Mouse (Mus musculus) hindbrain, postnatal 0 days (tissue): ENCODE measurements around the gene Spop. TPM values are rescaled to one million over a fixed set of nuclear protein-coding genes. Genes with fewer than 3 reads are reported as not detected.

ENCODE experiments used
- ATAC-seq: fragments of 200-750 bp; cut with Nextera tagmentation; 2 replicates; pipeline ENCODE4 v1.8.0; 2017; ENCODE audit warnings: mild to moderate bottlenecking, moderate TSS enrichment, moderate library complexity
- DNase-seq: peaks from one replicate; pipeline ENCODE4 v3.0.0-alpha.2; 2015; ENCODE audit warnings: low spot score
- H3K27ac ChIP-seq: fragments of 300-500 bp; sonication (generic); 2 replicates; pipeline ENCODE4 v1.5.1; 2014; ENCODE audit warnings: mild to moderate bottlenecking
- H3K27me3 ChIP-seq: fragments of 300-500 bp; sonication (generic); 2 replicates; pipeline ENCODE4 v1.6.1; 2014; ENCODE audit warnings: low read length, mixed read lengths; ENCODE audit not compliant: insufficient read depth
- H3K36me3 ChIP-seq: fragments of 300-500 bp; sonication (generic); 2 replicates; pipeline ENCODE4 v1.6.1; 2014; ENCODE audit warnings: low read length, mixed read lengths; ENCODE audit not compliant: insufficient read depth
- H3K4me1 ChIP-seq: fragments of 300-500 bp; sonication (generic); 2 replicates; pipeline ENCODE4 v1.6.1; 2014; ENCODE audit warnings: antibody characterized with exemption, low read length, mixed read lengths; ENCODE audit not compliant: insufficient read depth
- H3K4me2 ChIP-seq: fragments of 300-500 bp; sonication (generic); 2 replicates; pipeline ENCODE4 v1.6.1; 2014; ENCODE audit warnings: low read depth, mild to moderate bottlenecking, low read length, moderate library complexity, mixed read lengths
- H3K4me3 ChIP-seq: fragments of 300-500 bp; sonication (generic); 2 replicates; pipeline ENCODE4 v1.5.1; 2014; ENCODE audit warnings: low read length
- H3K9ac ChIP-seq: fragments of 300-500 bp; sonication (generic); replicated peaks from 2 replicates; pipeline ENCODE4 v1.6.1; 2014; ENCODE audit warnings: mild to moderate bottlenecking, low read length, moderate library complexity, mixed read lengths
- H3K9me3 ChIP-seq: fragments of 300-500 bp; sonication (generic); 2 replicates; pipeline ENCODE4 v1.6.1; 2016; ENCODE audit warnings: low read length, mixed read lengths
- CTCF ChIP-seq: IDR thresholded peaks from 2 replicates; pipeline ENCODE4 v1.5.1; 2016; ENCODE audit warnings: antibody characterized with exemption, control low read depth, low read depth
- WGBS: fragments of 180-500 bp; shearing (Covaris S2); extraction: QIAGEN DNeasy Blood & Tissue Kit; methylation state at CpG from one replicate; pipeline ENCODE4 v1.1.7; 2014; 5-methylcytosine and 5-hydroxymethylcytosine counted together
- polyA plus RNA-seq: library from polyadenylated mRNA; unstranded; fragments of >200 nt; fragmentation: Nextera tagmentation; extraction: Ambion mirVana; gene quantifications from 2 replicates; pipeline ENCODE4 v1.2.1, GENCODE M21; 2015
- total RNA-seq: library from RNA; depleted of rRNA; stranded (reverse); fragments of >200 nt; gene quantifications from 2 replicates; pipeline ENCODE4 v1.2.3, GENCODE M21; 2014

The Spop gene
- total and polyA plus RNA-seq, 2 experiments from 2014 or later, result 51.1 to 210 TPM

DNA sequence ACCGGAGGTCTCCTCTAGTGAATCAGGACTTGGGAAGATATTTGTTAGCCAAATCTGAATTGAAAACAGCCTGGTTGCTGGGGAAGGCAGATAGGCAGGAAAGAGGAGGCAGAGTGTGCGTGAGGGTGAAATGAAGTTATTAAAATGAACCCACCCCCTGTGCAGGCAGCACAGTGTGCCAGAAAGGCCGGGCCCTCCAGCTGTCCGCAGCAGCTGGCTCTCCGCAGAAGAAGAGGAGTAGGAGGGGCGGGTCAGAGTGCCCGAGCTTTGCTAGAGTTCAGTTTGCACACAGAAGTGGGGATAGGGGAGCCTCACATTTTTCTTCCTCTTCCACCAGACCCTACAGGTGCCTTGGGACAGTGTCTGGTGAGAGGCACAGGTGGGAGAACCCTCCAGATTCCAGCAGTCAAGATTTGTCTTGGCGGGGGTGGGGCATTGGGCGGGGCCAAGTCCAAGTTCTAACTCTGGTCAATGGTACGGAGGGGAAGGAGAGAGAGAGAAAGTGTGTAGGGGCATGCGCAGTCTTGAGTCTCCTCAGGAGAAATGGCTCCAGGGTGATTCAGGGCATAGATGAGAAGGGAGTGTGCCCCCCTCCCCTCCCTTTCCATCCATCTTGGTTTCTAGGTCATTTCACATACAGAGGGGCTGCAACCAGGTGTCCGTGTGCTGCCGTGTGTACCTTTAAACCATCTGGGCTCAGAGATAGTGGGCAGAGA lies 94.5 kb downstream of the Spop start:
- Histone ChIP-seq H3K9me3 (no peaks in the 10 kb centered on the region), H3K4me1 (peaks cover 6% of the 10 kb centered on the region; the same call in 1 of the 2 replicates), H3K4me2 (no peak overlapping the region), H3K27me3 (no peaks in the 10 kb centered on the region), H3K27ac (no peak overlapping the region), H3K36me3 (no peaks in the 10 kb centered on the region), H3K9ac (no peak overlapping the region), H3K4me3 (no peak overlapping the region)
- TF ChIP-seq CTCF, result no peak
- no peak for ATAC-seq
- no peak for DNase-seq
- WGBS, result 48% methylated on average over 13 of the region's 13 CpGs

DNA sequence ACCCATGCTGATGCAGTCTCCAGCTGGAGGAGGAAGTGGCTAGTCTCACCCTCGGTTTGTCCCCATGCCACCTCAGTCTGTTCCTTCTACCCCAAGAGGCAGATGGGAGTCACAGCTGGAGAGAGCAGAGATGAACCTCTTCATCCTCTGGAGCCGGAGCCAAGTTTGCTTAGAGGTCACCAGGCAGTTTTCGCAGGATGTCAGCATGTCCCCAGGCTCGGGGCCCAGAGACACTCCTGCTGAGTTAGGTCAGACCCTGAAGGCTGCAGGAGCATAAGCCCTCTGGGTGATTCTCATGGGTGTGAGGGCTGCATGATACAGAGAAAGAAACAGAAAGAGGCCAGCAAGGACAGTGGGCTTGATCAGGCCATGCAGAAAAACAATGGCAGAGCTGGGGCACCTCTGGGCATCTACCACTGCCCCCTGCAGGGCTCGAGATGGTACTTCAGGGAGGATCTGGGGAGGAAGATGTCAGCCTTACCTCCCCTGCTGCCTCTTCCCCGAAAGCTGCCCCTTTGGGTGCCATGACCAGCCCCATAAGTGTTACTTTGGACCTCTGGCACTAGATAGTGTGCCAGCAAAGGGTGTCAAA lies 95.3 kb downstream of the Spop start:
- WGBS, result 69% methylated on average over 6 of the region's 6 CpGs
- H3K27me3 ChIP-seq, result no peaks in the 10 kb centered on the region
- H3K9me3 ChIP-seq, result no peaks in the 10 kb centered on the region
- peak; percentile 57 for TF ChIP-seq CTCF
- no peak for DNase-seq
- H3K27ac ChIP-seq, result no peak overlapping the region
- no peaks in the 10 kb centered on the region for H3K36me3 ChIP-seq
- no peak for ATAC-seq
- no peak overlapping the region for H3K9ac ChIP-seq
- no peak overlapping the region for H3K4me2 ChIP-seq
- peaks cover 2% of the 10 kb centered on the region; the same call in 1 of the 2 replicates for H3K4me1 ChIP-seq
- H3K4me3 ChIP-seq, result no peak overlapping the region

DNA sequence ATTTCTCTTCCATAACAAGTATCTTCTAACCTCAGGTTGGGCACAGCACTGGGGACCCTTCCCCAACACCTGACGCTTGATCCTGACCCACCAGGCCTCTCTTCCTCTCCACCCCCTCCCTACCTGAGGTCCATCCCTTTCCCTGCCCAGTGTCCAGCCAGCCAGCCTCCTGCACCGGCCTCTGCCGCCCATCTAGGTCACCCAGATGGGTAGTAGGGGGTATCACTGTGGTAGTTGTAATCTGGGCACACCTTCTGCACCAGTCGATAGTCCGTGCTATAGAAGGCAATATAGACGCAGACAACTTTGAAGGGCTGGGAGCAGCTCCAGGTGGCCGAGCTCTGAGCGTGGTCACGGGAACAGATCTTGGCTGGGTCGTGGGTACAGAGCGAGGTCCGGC lies 96.8 kb downstream of the Spop start:
- no peak overlapping the region for H3K9ac ChIP-seq
- no peak overlapping the region for H3K4me2 ChIP-seq
- H3K4me3 ChIP-seq, result no peak overlapping the region
- ATAC-seq, result no peak
- DNase-seq, result no peak
- WGBS, result 92% methylated on average over 12 of the region's 12 CpGs
- H3K9me3 ChIP-seq, result no peaks in the 10 kb centered on the region
- H3K4me1 ChIP-seq, result 0 out of 2 replicates have a peak, but pooled peaks cover 3% of the 10 kb centered on the region
- no peaks in the 10 kb centered on the region for H3K27me3 ChIP-seq
- no peak for TF ChIP-seq CTCF
- no peak overlapping the region for H3K27ac ChIP-seq
- no peaks in the 10 kb centered on the region for H3K36me3 ChIP-seq

DNA sequence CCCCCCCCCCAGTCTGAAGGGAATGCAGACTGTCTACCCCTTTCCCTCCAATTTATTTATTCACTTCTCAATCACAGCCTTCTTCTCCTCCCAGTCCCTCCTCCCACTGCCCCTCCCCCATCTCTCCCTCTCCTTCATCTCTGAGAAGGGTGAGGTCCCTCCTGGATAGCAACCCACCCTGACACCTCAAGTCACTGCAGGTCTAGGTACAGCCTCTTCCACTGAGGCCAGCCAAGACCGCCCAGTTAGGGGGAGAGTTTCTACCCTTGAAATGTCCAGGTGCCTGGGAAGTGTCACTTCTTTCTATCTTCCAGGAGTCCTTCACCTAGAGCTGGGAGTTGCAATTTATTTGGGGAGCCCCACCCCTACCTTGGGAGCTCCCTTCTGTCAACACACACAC lies 98.0 kb downstream of the Spop start:
- 89% methylated on average over 1 of the region's 1 CpGs for WGBS
- no peak for ATAC-seq
- H3K9me3 ChIP-seq, result no peaks in the 10 kb centered on the region
- H3K27ac ChIP-seq, result no peak overlapping the region
- H3K4me2 ChIP-seq, result no peak overlapping the region
- no peak overlapping the region for H3K9ac ChIP-seq
- no peak for TF ChIP-seq CTCF
- H3K4me3 ChIP-seq, result no peak overlapping the region
- H3K27me3 ChIP-seq, result no peaks in the 10 kb centered on the region
- H3K36me3 ChIP-seq, result no peaks in the 10 kb centered on the region
- DNase-seq, result no peak
- H3K4me1 ChIP-seq, result 0 out of 2 replicates have a peak, but pooled peaks cover 3% of the 10 kb centered on the region

DNA sequence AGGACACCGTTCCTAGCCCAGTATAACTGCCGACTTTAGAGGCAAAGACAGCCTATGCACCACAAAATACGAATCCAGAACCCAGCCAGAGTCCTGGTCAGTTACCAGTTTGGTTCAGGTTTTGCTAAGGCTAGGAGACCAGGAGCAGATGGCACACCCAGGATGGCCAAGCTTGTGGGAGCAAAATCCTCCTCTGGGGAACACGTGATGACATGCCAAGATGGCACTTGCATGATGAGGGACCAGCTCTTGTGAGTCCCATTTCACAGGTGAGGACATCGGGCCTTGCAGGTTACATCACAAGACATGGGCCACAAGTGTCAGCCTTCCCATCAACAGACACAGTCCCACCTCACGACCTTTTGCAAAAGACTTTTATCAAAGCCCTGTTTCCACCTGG lies 98.5 kb downstream of the Spop start:
- H3K4me3 ChIP-seq, result peak overlapping the region; percentile 63; the same call in 1 of the 2 replicates
- DNase-seq (no peak), ATAC-seq (no peak)
- no peak overlapping the region for H3K27ac ChIP-seq
- no peaks in the 10 kb centered on the region for H3K9me3 ChIP-seq
- 0 out of 2 replicates have a peak, but pooled peaks cover 3% of the 10 kb centered on the region for H3K4me1 ChIP-seq
- no peak for TF ChIP-seq CTCF
- H3K4me2 ChIP-seq, result peak overlapping the region; percentile 92
- H3K27me3 ChIP-seq, result no peaks in the 10 kb centered on the region
- WGBS, result 82% methylated on average over 6 of the region's 6 CpGs
- H3K9ac ChIP-seq, result no peak overlapping the region
- H3K36me3 ChIP-seq, result no peaks in the 10 kb centered on the region

DNA sequence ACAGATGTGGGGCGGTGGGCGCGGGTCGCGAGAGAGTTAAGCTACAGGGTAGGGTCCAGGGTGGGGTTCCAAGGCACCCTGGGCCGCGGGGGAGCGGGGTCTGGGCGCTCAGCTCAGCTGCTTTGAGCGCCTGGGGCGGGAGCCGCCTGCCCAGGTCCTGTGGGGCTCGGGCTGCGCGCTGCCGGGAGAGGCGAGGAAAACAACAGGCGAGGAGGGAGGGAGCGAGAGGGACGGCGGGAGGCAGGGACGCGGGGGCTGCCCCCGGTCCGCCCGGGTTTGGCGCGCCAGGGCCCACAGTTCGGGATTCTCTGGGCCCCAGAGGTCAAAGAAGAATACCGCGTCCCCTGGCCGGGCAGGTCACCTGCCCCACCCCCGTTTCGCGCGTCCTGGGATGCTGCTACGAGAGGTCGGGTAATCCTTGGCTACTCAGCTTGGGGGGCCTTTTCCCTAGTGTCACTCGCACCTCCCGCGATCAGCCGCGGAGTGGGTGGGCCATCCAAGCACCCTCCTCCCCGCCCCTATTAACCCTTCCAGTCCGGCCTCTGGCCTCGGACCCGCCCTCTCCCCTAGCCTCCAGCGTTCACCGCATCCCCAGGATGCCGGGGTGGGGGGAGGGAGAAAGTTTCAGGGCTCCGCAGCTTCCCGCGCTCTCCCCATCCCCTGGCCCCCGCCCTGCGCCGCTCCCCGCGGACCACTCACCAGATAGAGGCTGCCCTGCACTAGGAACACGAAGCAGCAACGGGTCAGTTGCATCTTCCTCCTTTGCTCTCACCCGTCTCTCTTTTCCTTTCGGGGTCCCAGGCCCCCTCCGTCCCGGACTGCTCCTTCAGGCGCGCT lies 99.8 kb downstream of the Spop start:
- DNase-seq (no peak), ATAC-seq (peak; percentile 55; the same call in 1 of the 2 replicates)
- 0 out of 2 replicates have a peak overlapping the region, but pooled peaks have one; percentile 11 for H3K27ac ChIP-seq
- H3K4me3 ChIP-seq, result peak overlapping the region; percentile 63
- no peak for TF ChIP-seq CTCF
- H3K4me1 ChIP-seq, result 0 out of 2 replicates have a peak, but pooled peaks cover 3% of the 10 kb centered on the region
- peak overlapping the region; percentile 63 for H3K9ac ChIP-seq
- H3K4me2 ChIP-seq, result peak overlapping the region; percentile 92
- H3K9me3 ChIP-seq, result no peaks in the 10 kb centered on the region
- under 1% methylated on average over 60 of the region's 66 CpGs for WGBS
- H3K27me3 ChIP-seq, result no peaks in the 10 kb centered on the region
- no peaks in the 10 kb centered on the region for H3K36me3 ChIP-seq
